Mouse (Mus musculus) C2C12 (cell line): Measurements from ENCODE around the gene Sf3b4. TPM values are rescaled to one million over a fixed set of nuclear protein-coding genes. Genes with fewer than 3 reads are reported as not detected.

Experiments
- H3K27me3 ChIP-seq: one replicate; pipeline ENCODE4 v1.6.1; 2011; ENCODE audit not compliant: control insufficient read depth, insufficient read depth, insufficient read length
- H3K36me3 ChIP-seq: one replicate; pipeline ENCODE4 v1.6.1; 2011; ENCODE audit not compliant: control insufficient read depth, insufficient read depth
- H3K4me3 ChIP-seq: one replicate; pipeline ENCODE4 v1.5.1; 2011; ENCODE audit warnings: mild to moderate bottlenecking, control low read depth; ENCODE audit not compliant: poor library complexity, insufficient read depth, severe bottlenecking
- H3K79me2 ChIP-seq: one replicate; pipeline ENCODE4 v1.6.1; 2011; ENCODE audit not compliant: control insufficient read depth, insufficient read depth
- H3K79me3 ChIP-seq: one replicate; pipeline ENCODE4 v1.6.1; 2011; ENCODE audit warnings: low read depth, control low read depth
- H3ac ChIP-seq: one replicate; pipeline ENCODE3; 2011; ENCODE audit warnings: low read depth; ENCODE audit not compliant: control insufficient read depth, insufficient read length
- CEBPB ChIP-seq: IDR thresholded peaks from one replicate; pipeline ENCODE4 v1.6.1; 2011; ENCODE audit warnings: low read depth, mild to moderate bottlenecking, control low read depth, moderate library complexity
- CTCF ChIP-seq: IDR thresholded peaks from one replicate; pipeline ENCODE4 v1.5.1; 2011; ENCODE audit not compliant: control insufficient read depth, insufficient read depth, insufficient read length
- FOSL1 ChIP-seq: IDR thresholded peaks from one replicate; pipeline ENCODE4 v1.8.0; 2011; ENCODE audit warnings: mild to moderate bottlenecking, low read length; ENCODE audit not compliant: poor library complexity, insufficient read depth, severe bottlenecking
- MAX ChIP-seq: IDR thresholded peaks from one replicate; pipeline ENCODE4 v1.6.1; 2011; ENCODE audit warnings: mild to moderate bottlenecking, control low read depth
- MYOD1 ChIP-seq: IDR thresholded peaks from one replicate; pipeline ENCODE4 v1.6.1; 2011; ENCODE audit warnings: low read depth; ENCODE audit not compliant: control insufficient read depth, insufficient read length
- MYOG ChIP-seq: IDR thresholded peaks from one replicate; pipeline ENCODE4 v1.6.1; 2011; ENCODE audit not compliant: control insufficient read depth, insufficient read length; ENCODE audit errors: extremely low read depth
- USF1 ChIP-seq: IDR thresholded peaks from one replicate; pipeline ENCODE4 v1.6.1; 2011; ENCODE audit warnings: low read depth, mild to moderate bottlenecking, control low read depth, moderate library complexity
- polyA plus RNA-seq: library from polyadenylated mRNA; unstranded; fragments of >200 nt; fragmentation: generic; extraction: Trizol; gene quantifications from one replicate; pipeline ENCODE4 v1.2.1, GENCODE M21; 2012; ENCODE audit warnings: missing spikeins

Gene Sf3b4
- polyA plus RNA-seq, 1 experiment, result 136 TPM

- Histone ChIP-seq H3K36me3 (peaks cover 14% of the 10 kb centered on the region), H3ac (peak overlapping the region; percentile 55), H3K27me3 (no peaks in the 10 kb centered on the region), H3K4me3 (peak overlapping the region; percentile 11), H3K79me3 (no peaks in the 10 kb centered on the region), H3K79me2 (no peaks in the 10 kb centered on the region)
- TF ChIP-seq FOSL1 (peak; percentile 80), CEBPB (no peak)
Measured at GRCm38 (mm10) chr3:96160222-96160802, 11.8 kb upstream of the Sf3b4 start.

GRCm38 (mm10) chr3:96160803-96161516, 11.2 kb upstream of the Sf3b4 start:
- Histone ChIP-seq H3K27me3 (no peaks in the 10 kb centered on the region), H3K36me3 (peaks cover 7% of the 10 kb centered on the region), H3K79me2 (no peaks in the 10 kb centered on the region), H3K79me3 (no peaks in the 10 kb centered on the region), H3K4me3 (peak overlapping the region; percentile 11), H3ac (peak overlapping the region; percentile 60)
- no peak for TF ChIP-seq USF1
- no peak for TF ChIP-seq MYOD1
- TF ChIP-seq CTCF, result no peak

- Histone ChIP-seq H3ac (peak within 1 kb of the TSS; percentile 60), H3K79me3 (no peaks in the 10 kb centered on the region), H3K36me3 (peaks cover 5% of the 10 kb centered on the region), H3K4me3 (peak within 1 kb of the TSS; percentile 11), H3K79me2 (no peaks in the 10 kb centered on the region), H3K27me3 (no peaks in the 10 kb centered on the region)
- TF ChIP-seq MYOG (no peak), MYOD1 (no peak), CEBPB (no peak)
Measured at GRCm38 (mm10) chr3:96161869-96162840, 10.0 kb upstream of the Sf3b4 start, which contains the start of gene Mtmr11. Gene Mtmr11, plus strand, starts transcription at chr3:96162004.

GRCm38 (mm10) chr3:96163040-96163439, 9.1 kb upstream of the Sf3b4 start:
- TF ChIP-seq USF1 (no peak), MYOD1 (no peak), MYOG (no peak), MAX (no peak), FOSL1 (no peak), CEBPB (no peak), CTCF (no peak)
- H3K4me3 ChIP-seq, result no peak overlapping the region
- H3ac ChIP-seq, result no peak overlapping the region
- H3K79me3 ChIP-seq, result no peaks in the 10 kb centered on the region
- no peaks in the 10 kb centered on the region for H3K36me3 ChIP-seq
- no peaks in the 10 kb centered on the region for H3K79me2 ChIP-seq
- no peaks in the 10 kb centered on the region for H3K27me3 ChIP-seq

GRCm38 (mm10) chr3:96168466-96169158, 3.5 kb upstream of the Sf3b4 start:
- Histone ChIP-seq H3K79me2 (peaks cover 36% of the 10 kb centered on the region), H3K27me3 (no peaks in the 10 kb centered on the region), H3K36me3 (peaks cover 9% of the 10 kb centered on the region), H3K79me3 (peaks cover 14% of the 10 kb centered on the region), H3K4me3 (no peak overlapping the region), H3ac (no peak overlapping the region)
- no peak for TF ChIP-seq CEBPB
- no peak for TF ChIP-seq MYOG
- TF ChIP-seq MYOD1, result no peak
- TF ChIP-seq CTCF, result no peak
- TF ChIP-seq MAX, result no peak
- TF ChIP-seq USF1, result no peak
- TF ChIP-seq FOSL1, result no peak
